Mouse (Mus musculus) ovary, adult 18-20 months (tissue): Measurements from ENCODE around the gene Srsf9.

ENCODE experiments used
- DNase-seq: peaks from one replicate; pipeline ENCODE4 v3.0.0; 2022; ENCODE audit warnings: low spot score, mixed read lengths

Srsf9 gene

GRCm38 (mm10) chr5:115326256-115326831, 633 bp upstream of the Srsf9 start:
- DNase-seq: no peak

DNA sequence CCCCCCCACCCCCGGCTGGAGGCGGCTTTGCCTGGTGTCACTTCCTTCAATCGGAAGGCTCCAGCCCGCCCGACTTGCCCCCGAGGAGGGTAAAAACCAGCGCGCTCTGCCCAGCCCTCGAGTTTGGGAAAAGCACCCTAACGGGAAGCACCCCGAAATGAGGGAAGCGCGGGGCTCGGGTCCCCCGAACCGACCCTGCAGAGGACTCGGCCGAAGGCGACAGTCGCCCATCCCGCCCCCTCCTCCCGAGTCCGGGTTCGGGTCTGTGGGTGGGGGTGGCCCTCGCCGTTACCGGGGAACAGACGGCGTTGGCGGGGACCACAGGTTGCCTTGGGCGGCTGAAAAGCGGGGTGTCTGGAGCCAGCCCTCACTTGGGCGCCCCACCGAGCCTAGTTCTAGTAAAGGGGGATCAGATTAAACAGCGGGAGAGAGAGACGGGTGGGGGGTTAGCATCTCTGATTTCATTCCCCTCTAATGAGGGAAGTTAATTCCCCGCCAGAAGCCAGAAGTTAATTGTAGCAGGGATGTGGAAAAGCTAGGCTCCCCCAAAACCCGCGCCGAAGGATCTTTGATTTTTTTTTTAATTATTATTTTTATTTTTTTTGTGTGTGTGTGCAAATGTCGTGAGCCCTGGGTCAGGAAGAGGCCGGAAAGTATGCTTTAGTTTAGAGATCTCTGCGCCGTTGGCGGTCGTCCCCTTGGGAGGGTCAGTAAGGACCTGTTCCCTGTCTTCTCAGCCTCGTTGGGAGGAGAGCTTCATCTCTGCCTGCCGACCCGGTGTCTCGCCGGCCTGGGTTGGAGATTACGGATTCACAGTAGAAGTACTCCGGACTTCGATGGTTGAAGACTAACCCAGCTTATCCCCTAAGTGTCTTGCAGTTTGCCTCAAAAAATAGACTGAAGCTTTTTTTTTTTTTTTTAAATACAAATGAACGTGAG, 902 bp downstream of the Srsf9 start:
- no peak for DNase-seq

- DNase-seq: no peak
These were observed 4.0 kb downstream of the Srsf9 start for GRCm38 (mm10) chr5:115330955-115331354.

DNA sequence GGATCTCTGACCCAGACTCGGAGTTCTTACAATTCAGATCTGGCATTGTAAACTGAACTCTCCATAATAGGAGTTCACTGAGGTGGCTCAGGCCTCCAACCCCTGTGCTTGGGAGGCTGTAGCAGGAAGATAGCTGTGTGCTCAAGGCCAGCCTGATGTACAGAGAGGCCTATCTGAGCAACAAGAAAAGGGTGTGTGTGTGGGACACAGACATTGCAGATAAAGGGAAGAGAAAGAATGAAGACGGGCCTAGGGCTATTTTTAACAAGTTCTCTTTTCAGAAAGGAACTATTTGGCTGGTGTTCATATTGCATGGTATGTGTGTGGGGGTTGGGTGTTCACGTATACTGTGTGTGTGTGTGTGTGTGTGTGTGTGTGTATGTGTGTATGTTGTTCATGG, 6.6 kb downstream of the Srsf9 start:
- no peak for DNase-seq

- no peak for DNase-seq
These were observed 13.0 kb downstream of the Srsf9 start for GRCm38 (mm10) chr5:115340007-115340406.

- peak; percentile 74 for DNase-seq
These were observed 13.8 kb downstream of the Srsf9 start, which contains the start of the genes Gatc and Triap1 for GRCm38 (mm10) chr5:115340577-115341313. Gene Gatc, minus strand, starts transcription at chr5:115341178. Gene Triap1, plus strand, starts transcription at chr5:115341225.

- DNase-seq: no peak
These were observed 14.6 kb downstream of the Srsf9 start for GRCm38 (mm10) chr5:115341314-115342165.

- DNase-seq: peak; percentile 69
These were observed 20.6 kb downstream of the Srsf9 start for GRCm38 (mm10) chr5:115347564-115347963.

GRCm38 (mm10) chr5:115348546-115349224, 21.7 kb downstream of the Srsf9 start, which contains the start of gene Cox6a1:
Gene Cox6a1, minus strand, starts transcription at chr5:115348981.
- DNase-seq: peak; percentile 96

GRCm38 (mm10) chr5:115349225-115349555, 22.2 kb downstream of the Srsf9 start:
- no peak for DNase-seq

DNA sequence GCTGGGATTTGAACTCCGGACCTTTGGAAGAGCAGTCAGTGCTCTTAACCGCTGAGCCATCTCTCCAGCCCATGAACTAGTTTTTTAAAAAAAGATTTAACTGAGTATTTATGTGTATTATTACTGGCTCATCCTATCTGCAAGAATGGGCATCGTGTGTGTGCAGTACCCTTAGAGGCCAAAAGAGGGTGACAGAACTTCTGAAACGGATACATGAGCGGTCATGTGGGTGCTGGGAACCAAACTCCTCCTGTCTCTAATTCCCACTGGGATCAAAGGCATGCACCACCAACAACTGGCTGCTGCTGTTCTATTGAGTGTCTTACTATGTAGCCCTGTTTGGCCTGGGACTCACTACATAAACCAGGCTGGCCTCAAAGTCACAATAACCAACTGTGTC, 24.4 kb downstream of the Srsf9 start:
- DNase-seq: no peak

GRCm38 (mm10) chr5:115355070-115355469, 28.1 kb downstream of the Srsf9 start:
- DNase-seq: no peak

DNA sequence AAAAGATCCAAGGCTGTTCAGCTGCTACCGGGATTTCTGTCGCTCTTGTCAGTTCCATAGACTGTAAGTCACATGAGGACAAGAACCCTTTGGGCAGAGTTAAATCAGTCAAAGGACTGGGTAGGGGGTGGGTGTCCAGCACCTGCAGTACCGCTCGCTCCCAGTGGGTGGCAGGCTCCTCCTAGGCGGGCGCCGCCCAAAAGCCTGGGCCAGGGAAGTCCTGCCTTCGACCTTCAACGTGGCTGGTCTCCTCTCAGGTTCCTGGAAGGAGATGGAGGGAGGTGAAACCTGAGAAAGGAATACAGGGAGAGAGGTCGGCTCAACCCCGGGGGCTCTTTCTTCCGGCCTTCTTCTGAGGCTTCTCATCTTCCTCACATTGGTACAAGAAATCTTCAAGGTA, 31.9 kb downstream of the Srsf9 start:
- peak; percentile 68 for DNase-seq

- DNase-seq: no peak
These were observed 32.5 kb downstream of the Srsf9 start for GRCm38 (mm10) chr5:115359438-115359837.

GRCm38 (mm10) chr5:115359851-115360372, 32.9 kb downstream of the Srsf9 start:
- peak; percentile 61 for DNase-seq

DNA sequence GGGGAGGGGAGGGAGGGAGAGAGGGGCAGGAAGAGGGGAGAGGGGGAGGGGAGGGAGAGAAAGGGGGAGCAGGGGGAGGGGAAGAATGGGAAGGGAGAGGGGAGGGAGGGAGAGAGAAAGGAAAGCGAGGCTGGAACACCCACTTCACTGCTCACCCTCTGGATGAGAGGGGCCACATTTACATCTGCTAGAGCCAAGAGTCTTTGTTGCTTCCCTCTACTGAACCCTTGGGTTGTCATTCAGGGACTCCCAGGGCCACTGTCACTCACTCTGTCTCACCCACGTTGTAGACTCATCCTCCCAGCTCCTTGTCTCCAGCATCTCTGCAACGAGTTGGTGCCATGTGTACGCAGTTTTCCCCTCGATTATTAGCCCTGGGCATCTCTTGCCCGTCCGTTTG, 35.2 kb downstream of the Srsf9 start:
- DNase-seq: no peak

- DNase-seq: no peak
These were observed 36.1 kb downstream of the Srsf9 start for GRCm38 (mm10) chr5:115362819-115363714.

GRCm38 (mm10) chr5:115364782-115365181, 37.8 kb downstream of the Srsf9 start:
- DNase-seq: no peak

GRCm38 (mm10) chr5:115371736-115372135, 44.8 kb downstream of the Srsf9 start:
- DNase-seq: no peak
